Mouse (Mus musculus): Measurements from ENCODE around the gene Olfr1175-ps. TPM values are rescaled to one million over a fixed set of nuclear protein-coding genes. Genes with fewer than 3 reads are reported as not detected.

The Olfr1175-ps gene
- polyA plus RNA-seq (2015; fragmentation: Nextera tagmentation; extraction: Ambion mirVana), result not detected in 2 replicates

DNA sequence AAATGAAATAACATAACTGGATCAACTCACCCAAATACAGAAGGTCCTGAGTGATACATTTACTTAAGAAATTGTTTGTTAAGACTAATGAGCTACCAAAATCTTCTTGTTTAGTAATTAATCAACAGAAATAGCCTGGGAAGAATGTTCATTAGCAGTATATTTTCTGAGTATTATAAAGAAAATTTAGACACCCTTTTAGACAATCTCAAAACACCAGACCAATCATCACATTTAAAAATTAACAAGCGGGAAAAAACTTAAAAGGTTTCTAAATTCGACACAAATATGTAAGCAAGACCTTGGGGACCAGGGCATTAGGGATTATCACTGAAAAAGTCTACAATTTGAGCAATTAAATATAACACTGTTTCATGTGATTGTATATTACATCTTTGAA lies at the start of gene Olfr1175-ps:
Gene Olfr1175-ps, minus strand, starts transcription at position 101 of the 400 bp plus-strand sequence.
- Histone ChIP-seq H3K27me3 (no peaks in the 10 kb centered on the region), H3K9ac (no peak within 1 kb of the TSS), H3K4me3 (no peak within 1 kb of the TSS), H3K36me3 (no peaks in the 10 kb centered on the region), H3K27ac (no peak within 1 kb of the TSS), H3K4me1 (no peaks in the 10 kb centered on the region), H3K9me3 (no peaks in the 10 kb centered on the region), H3K4me2 (no peak within 1 kb of the TSS)
- 71% methylated on average over 2 of the region's 2 CpGs for WGBS
- no peak for ATAC-seq (ENCODE audit: borderline replicate concordance, extremely low read depth, low FRiP score, low TSS enrichment)

- no peak overlapping the region for H3K9ac ChIP-seq
- no peaks in the 10 kb centered on the region for H3K36me3 ChIP-seq
- H3K4me3 ChIP-seq, result no peak overlapping the region
- H3K9me3 ChIP-seq, result no peaks in the 10 kb centered on the region
- H3K4me1 ChIP-seq, result no peaks in the 10 kb centered on the region
- no peak overlapping the region for H3K4me2 ChIP-seq
- H3K27ac ChIP-seq, result no peak overlapping the region
- no peaks in the 10 kb centered on the region for H3K27me3 ChIP-seq
- no peak for ATAC-seq (ENCODE audit: borderline replicate concordance, extremely low read depth, low FRiP score, low TSS enrichment)
- 1% methylated on average over 2 of the region's 2 CpGs for WGBS
Observed at GRCm38 (mm10) chr2:88356304-88356703, 29.3 kb upstream of the Olfr1175-ps start.

GRCm38 (mm10) chr2:88346392-88346791 lies 19.4 kb upstream of the Olfr1175-ps start, which contains the start of gene Olfr1177-ps:
Olfr1177-ps (minus strand) TSS chr2:88346492.
- no peak within 1 kb of the TSS for H3K9ac ChIP-seq
- H3K36me3 ChIP-seq, result no peaks in the 10 kb centered on the region
- no peaks in the 10 kb centered on the region for H3K9me3 ChIP-seq
- no peak within 1 kb of the TSS for H3K4me2 ChIP-seq
- ATAC-seq (ENCODE audit: borderline replicate concordance, extremely low read depth, low FRiP score, low TSS enrichment), result no peak
- H3K4me3 ChIP-seq, result no peak within 1 kb of the TSS
- H3K27ac ChIP-seq, result no peak within 1 kb of the TSS
- H3K4me1 ChIP-seq, result no peaks in the 10 kb centered on the region
- 83% methylated on average over 1 of the region's 1 CpGs for WGBS
- no peaks in the 10 kb centered on the region for H3K27me3 ChIP-seq

DNA sequence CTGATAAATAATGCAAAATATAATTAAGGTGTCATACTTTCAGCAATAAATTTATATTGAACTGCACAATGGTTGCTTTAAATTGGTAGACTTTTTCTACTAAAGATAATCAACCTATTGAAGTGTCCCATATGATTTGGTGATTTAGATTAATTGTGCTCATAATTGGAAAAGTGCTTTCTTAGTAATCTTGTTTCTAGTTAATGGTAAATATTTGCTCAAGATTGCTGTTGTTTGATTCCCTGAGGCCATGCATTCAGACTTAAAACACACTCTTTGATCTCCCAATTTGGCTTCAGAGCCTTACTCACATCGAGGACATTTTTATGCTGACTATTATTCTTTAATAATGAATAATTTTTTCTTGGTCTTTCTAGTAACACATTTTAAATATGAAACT lies 9.4 kb upstream of the Olfr1175-ps start, which contains the start of gene Olfr1176:
Gene Olfr1176, plus strand, starts transcription at position 301 of the 400 bp plus-strand sequence.
- no peak within 1 kb of the TSS for H3K9ac ChIP-seq
- H3K36me3 ChIP-seq, result no peaks in the 10 kb centered on the region
- H3K4me1 ChIP-seq, result no peaks in the 10 kb centered on the region
- no peak within 1 kb of the TSS for H3K4me3 ChIP-seq
- no peak within 1 kb of the TSS for H3K27ac ChIP-seq
- ATAC-seq (ENCODE audit: borderline replicate concordance, extremely low read depth, low FRiP score, low TSS enrichment), result no peak
- WGBS, result 50% methylated on average over 1 of the region's 1 CpGs
- no peaks in the 10 kb centered on the region for H3K27me3 ChIP-seq
- no peaks in the 10 kb centered on the region for H3K9me3 ChIP-seq
- H3K4me2 ChIP-seq, result no peak within 1 kb of the TSS

GRCm38 (mm10) chr2:88315035-88315434 lies 12.0 kb downstream of the Olfr1175-ps start, which contains the start of gene Olfr1174-ps:
Olfr1174-ps (minus strand) TSS chr2:88315135.
- Histone ChIP-seq H3K4me1 (no peaks in the 10 kb centered on the region), H3K4me3 (no peak within 1 kb of the TSS), H3K36me3 (no peaks in the 10 kb centered on the region), H3K9ac (no peak within 1 kb of the TSS), H3K4me2 (no peak within 1 kb of the TSS), H3K27me3 (no peaks in the 10 kb centered on the region), H3K27ac (no peak within 1 kb of the TSS), H3K9me3 (no peaks in the 10 kb centered on the region)
- WGBS, result 86% methylated on average over 4 of the region's 4 CpGs
- ATAC-seq (ENCODE audit: borderline replicate concordance, extremely low read depth, low FRiP score, low TSS enrichment), result no peak

DNA sequence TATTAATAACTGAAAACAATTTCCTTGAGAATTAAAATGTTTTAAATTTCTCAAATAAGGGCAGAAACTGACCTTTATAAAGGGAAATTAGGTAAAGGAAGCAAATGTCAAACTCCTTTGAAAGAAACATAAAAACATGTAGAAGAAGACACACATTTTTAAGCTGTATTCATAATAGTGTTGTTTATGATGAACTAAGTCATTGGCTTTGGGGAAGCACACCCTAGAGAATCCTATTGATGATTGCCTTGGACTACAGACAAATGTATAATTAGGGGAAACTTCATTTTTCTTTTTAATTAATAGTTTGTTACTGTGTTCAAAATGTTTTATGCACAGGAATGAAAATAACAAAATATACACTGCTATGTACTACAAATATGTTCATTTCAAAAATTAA lies 47.2 kb downstream of the Olfr1175-ps start, which contains the start of gene Olfr1173:
Gene Olfr1173, minus strand, starts transcription at position 101 of the 400 bp plus-strand sequence.
- H3K36me3 ChIP-seq, result no peaks in the 10 kb centered on the region
- H3K9me3 ChIP-seq, result no peaks in the 10 kb centered on the region
- no peak within 1 kb of the TSS for H3K9ac ChIP-seq
- H3K27ac ChIP-seq, result no peak within 1 kb of the TSS
- ATAC-seq (ENCODE audit: borderline replicate concordance, extremely low read depth, low FRiP score, low TSS enrichment), result no peak
- H3K4me3 ChIP-seq, result no peak within 1 kb of the TSS
- H3K27me3 ChIP-seq, result no peaks in the 10 kb centered on the region
- no peak within 1 kb of the TSS for H3K4me2 ChIP-seq
- no peaks in the 10 kb centered on the region for H3K4me1 ChIP-seq

Other genes with a start within 250 kb of the Olfr1175-ps start
- gene Olfr1164, start 233.2 kb downstream of the Olfr1175-ps start, polyA plus RNA-seq (2015; fragmentation: Nextera tagmentation; extraction: Ambion mirVana), result not detected in 2 replicates
- gene Olfr1166, start 198.9 kb downstream of the Olfr1175-ps start, polyA plus RNA-seq (2015; fragmentation: Nextera tagmentation; extraction: Ambion mirVana), result not detected in 2 replicates
- gene Olfr1167, start 172.0 kb downstream of the Olfr1175-ps start, polyA plus RNA-seq (2015; fragmentation: Nextera tagmentation; extraction: Ambion mirVana), result not detected in 2 replicates
- not detected in 2 replicates for gene Olfr1168, start 145.3 kb downstream of the Olfr1175-ps start, polyA plus RNA-seq (2015; fragmentation: Nextera tagmentation; extraction: Ambion mirVana)
- not detected in 2 replicates for gene Olfr1170, start 98.9 kb downstream of the Olfr1175-ps start, polyA plus RNA-seq (2015; fragmentation: Nextera tagmentation; extraction: Ambion mirVana)
- gene Olfr1173, start 47.3 kb downstream of the Olfr1175-ps start, polyA plus RNA-seq (2015; fragmentation: Nextera tagmentation; extraction: Ambion mirVana), result not detected in 2 replicates
- gene Olfr1174-ps, start 12.1 kb downstream of the Olfr1175-ps start, polyA plus RNA-seq (2015; fragmentation: Nextera tagmentation; extraction: Ambion mirVana), result not detected in 2 replicates
- not detected in 2 replicates for gene Olfr1176, start 9.5 kb upstream of the Olfr1175-ps start, polyA plus RNA-seq (2015; fragmentation: Nextera tagmentation; extraction: Ambion mirVana)
- gene Olfr1177-ps, start 19.3 kb upstream of the Olfr1175-ps start, polyA plus RNA-seq (2015; fragmentation: Nextera tagmentation; extraction: Ambion mirVana), result not detected in 2 replicates
- gene Olfr1178, start 59.8 kb upstream of the Olfr1175-ps start, polyA plus RNA-seq (2015; fragmentation: Nextera tagmentation; extraction: Ambion mirVana), result not detected in 2 replicates
- gene Olfr1179, start 79.2 kb upstream of the Olfr1175-ps start, polyA plus RNA-seq (2015; fragmentation: Nextera tagmentation; extraction: Ambion mirVana), result not detected in 2 replicates
- gene Olfr1180, start 91.9 kb upstream of the Olfr1175-ps start, polyA plus RNA-seq (2015; fragmentation: Nextera tagmentation; extraction: Ambion mirVana), result not detected in 2 replicates
- not detected in 2 replicates for gene Olfr1181, start 99.0 kb upstream of the Olfr1175-ps start, polyA plus RNA-seq (2015; fragmentation: Nextera tagmentation; extraction: Ambion mirVana)
- gene Gm13757, start 121.9 kb upstream of the Olfr1175-ps start, polyA plus RNA-seq (2015; fragmentation: Nextera tagmentation; extraction: Ambion mirVana), result not detected in 2 replicates
- not detected in 2 replicates for gene Olfr1183, start 127.7 kb upstream of the Olfr1175-ps start, polyA plus RNA-seq (2015; fragmentation: Nextera tagmentation; extraction: Ambion mirVana)
- gene Olfr1184, start 156.4 kb upstream of the Olfr1175-ps start, polyA plus RNA-seq (2015; fragmentation: Nextera tagmentation; extraction: Ambion mirVana), result not detected in 2 replicates
- gene Olfr1185-ps1, start 166.1 kb upstream of the Olfr1175-ps start, polyA plus RNA-seq (2015; fragmentation: Nextera tagmentation; extraction: Ambion mirVana), result not detected in 2 replicates
- not detected in 2 replicates for gene Olfr1186, start 191.3 kb upstream of the Olfr1175-ps start, polyA plus RNA-seq (2015; fragmentation: Nextera tagmentation; extraction: Ambion mirVana)
- not detected in 2 replicates for gene Olfr1188, start 229.7 kb upstream of the Olfr1175-ps start, polyA plus RNA-seq (2015; fragmentation: Nextera tagmentation; extraction: Ambion mirVana)